Mouse (Mus musculus) CH12.LX (cell line): ENCODE measurements at regions not wholly inside any gene's neighbourhood (a gene's known extent, or its start where the extent isn't known, plus 50 kb on each side); places are given as distances from the start of the nearest gene placed in this dataset.

ENCODE experiments used
- DNase-seq: peaks from one replicate; pipeline ENCODE4 v3.0.0-alpha.2; 2013; ENCODE audit errors: extremely low read depth
- H3K27ac ChIP-seq: 2 replicates; pipeline ENCODE4 v1.5.1; 2012; ENCODE audit warnings: low read depth, mild to moderate bottlenecking, control low read depth, moderate library complexity; ENCODE audit not compliant: insufficient read depth
- H3K27me3 ChIP-seq: replicated peaks from 2 replicates; pipeline ENCODE3; 2012; ENCODE audit warnings: inconsistent platforms
- H3K36me3 ChIP-seq, 2 experiments: replicated peaks in 1 of 2; 2 replicates each; pipeline versions ENCODE3 to v1.6.1; 2012; ENCODE audit warnings: inconsistent platforms in 1 of 2, low read length in 1 of 2, mild to moderate bottlenecking in 1 of 2, mixed read lengths in 1 of 2, moderate library complexity in 1 of 2; ENCODE audit not compliant: control insufficient read depth in 1 of 2, insufficient read depth in 1 of 2
- H3K4me1 ChIP-seq, 2 experiments: 2 replicates each; pipeline ENCODE4 v1.6.1; 2012; ENCODE audit warnings: inconsistent platforms in 1 of 2, moderate library complexity in 1 of 2; ENCODE audit not compliant: insufficient read depth in 2 of 2, control insufficient read depth in 1 of 2
- H3K4me2 ChIP-seq: 2 replicates; pipeline ENCODE4 v1.6.1; 2012; ENCODE audit warnings: low read depth, mild to moderate bottlenecking, control low read depth; ENCODE audit not compliant: poor library complexity, insufficient read depth, severe bottlenecking
- H3K4me3 ChIP-seq, 3 experiments: fragments of 150-350 bp in 1 of 3; sonication (generic) in 1 of 3; replicated peaks in 1 of 3; 2 replicates each; pipeline versions ENCODE3 to v1.5.1; 2011 to 2012; ENCODE audit warnings: low read depth in 2 of 3, low read length in 2 of 3, mild to moderate bottlenecking in 2 of 3, moderate library complexity in 2 of 3, control low read depth in 1 of 3, improper control_type of control experiment in 1 of 3, inconsistent platforms in 1 of 3, mixed read lengths in 1 of 3; ENCODE audit not compliant: poor library complexity in 1 of 3
- H3K79me2 ChIP-seq: replicated peaks from 2 replicates; pipeline ENCODE4 v1.6.1; 2012; ENCODE audit warnings: mild to moderate bottlenecking, moderate library complexity; ENCODE audit not compliant: control insufficient read depth, poor library complexity, insufficient read depth, severe bottlenecking; ENCODE audit errors: extremely low read depth
- H3K9ac ChIP-seq: 2 replicates; pipeline ENCODE4 v1.6.1; 2012; ENCODE audit warnings: low read depth, mild to moderate bottlenecking, control low read depth, moderate library complexity; ENCODE audit not compliant: insufficient read depth
- H3K9me3 ChIP-seq: replicated peaks from 2 replicates; pipeline ENCODE3; 2012; ENCODE audit warnings: low read length, inconsistent platforms, mixed read lengths
- CHD1 ChIP-seq: IDR thresholded peaks from 2 replicates; pipeline ENCODE4 v1.6.1; 2012; ENCODE audit warnings: low read depth, low read length, improper control_type of control experiment, inconsistent platforms
- EP300 ChIP-seq: IDR thresholded peaks from 2 replicates; pipeline ENCODE4 v1.6.1; 2011; ENCODE audit warnings: low read length, improper control_type of control experiment
- JUN ChIP-seq: IDR thresholded peaks from 2 replicates; pipeline ENCODE4 v1.6.1; 2011; ENCODE audit warnings: low read depth, mild to moderate bottlenecking, low read length, improper control_type of control experiment, moderate library complexity; ENCODE audit not compliant: insufficient read depth
- KAT2A ChIP-seq: IDR thresholded peaks from 2 replicates; pipeline ENCODE4 v1.6.1; 2012; ENCODE audit warnings: low read length, improper control_type of control experiment, inconsistent platforms; ENCODE audit not compliant: insufficient replicate concordance
- MAFK ChIP-seq: IDR thresholded peaks from 2 replicates; pipeline ENCODE4 v1.6.1; 2011; ENCODE audit warnings: low read length, improper control_type of control experiment; ENCODE audit not compliant: insufficient replicate concordance
- MAX ChIP-seq: IDR thresholded peaks from 2 replicates; pipeline ENCODE4 v1.6.1; 2011; ENCODE audit warnings: low read length, improper control_type of control experiment
- MAZ ChIP-seq: IDR thresholded peaks from 2 replicates; pipeline ENCODE4 v1.6.1; 2012; ENCODE audit warnings: low read depth, mild to moderate bottlenecking, inconsistent platforms, low read length, improper control_type of control experiment, moderate library complexity
- MEF2A ChIP-seq: IDR thresholded peaks from 2 replicates; pipeline ENCODE4 v1.6.1; 2014; ENCODE audit warnings: low read depth, mild to moderate bottlenecking, inconsistent platforms, low read length, improper control_type of control experiment, borderline replicate concordance
- NELFE ChIP-seq: IDR thresholded peaks from 2 replicates; pipeline ENCODE4 v1.6.1; 2011; ENCODE audit warnings: low read depth, low read length, improper control_type of control experiment
- NRF1 ChIP-seq: IDR thresholded peaks from 2 replicates; pipeline ENCODE4 v1.6.1; 2014; ENCODE audit warnings: low read depth, mild to moderate bottlenecking, inconsistent platforms, low read length, improper control_type of control experiment, moderate library complexity
- PAX5 ChIP-seq: IDR thresholded peaks from 2 replicates; pipeline ENCODE4 v1.6.1; 2012; ENCODE audit warnings: low read length, inconsistent platforms, mixed read lengths
- POLR2A ChIP-seq: IDR thresholded peaks from 2 replicates; pipeline ENCODE4 v1.6.1; 2011; ENCODE audit warnings: low read depth, mild to moderate bottlenecking, improper control_type of control experiment, low read length
- RAD21 ChIP-seq: IDR thresholded peaks from 2 replicates; pipeline ENCODE4 v1.6.1; 2011; ENCODE audit warnings: low read depth, mild to moderate bottlenecking, low read length, improper control_type of control experiment, moderate library complexity
- RCOR1 ChIP-seq: conservative IDR thresholded peaks from 2 replicates; pipeline ENCODE4 v1.6.1; 2012; ENCODE audit warnings: low read depth, mild to moderate bottlenecking, inconsistent platforms, low read length, improper control_type of control experiment
- SIN3A ChIP-seq: IDR thresholded peaks from 2 replicates; pipeline ENCODE4 v1.6.1; 2012; ENCODE audit warnings: low read length, improper control_type of control experiment, inconsistent platforms
- SMC3 ChIP-seq: IDR thresholded peaks from 2 replicates; pipeline ENCODE4 v1.6.1; 2011; ENCODE audit warnings: low read depth, low read length, improper control_type of control experiment
- USF1 ChIP-seq: IDR thresholded peaks from 2 replicates; pipeline ENCODE4 v1.6.1; 2014; ENCODE audit warnings: low read depth, mild to moderate bottlenecking, inconsistent platforms, low read length, improper control_type of control experiment
- USF2 ChIP-seq: conservative IDR thresholded peaks from 2 replicates; pipeline ENCODE4 v1.6.1; 2011; ENCODE audit warnings: low read depth, low read length, improper control_type of control experiment
- ZC3H11A ChIP-seq: IDR thresholded peaks from 2 replicates; pipeline ENCODE4 v1.6.1; 2012; ENCODE audit warnings: low read depth, mild to moderate bottlenecking, inconsistent platforms, low read length, improper control_type of control experiment
- ZKSCAN1 ChIP-seq: IDR thresholded peaks from 2 replicates; pipeline ENCODE4 v1.6.1; 2012; ENCODE audit warnings: low read depth, inconsistent platforms, low read length, improper control_type of control experiment, borderline replicate concordance
- dilution Hi-C: fragments of 300-500 bp; cut with MboI; formaldehyde crosslinking; loops from 2 replicates; pipeline ENCODE4 v1.14.3; 2020; ENCODE audit warnings: low sequenced_read_pairs; ENCODE audit not compliant: extremely low pct_unique_long_range_greater_than_20kb, extremely low pct_ligation_motif_present
- in situ Hi-C: fragments of 300-500 bp; cut with MboI; formaldehyde crosslinking; loops from 3 replicates; pipeline ENCODE4 v1.14.3; 2019; ENCODE audit warnings: low sequenced_read_pairs, low pct_ligation_motif_present, low pct_unique_long_range_greater_than_20kb, mixed read lengths

DNA sequence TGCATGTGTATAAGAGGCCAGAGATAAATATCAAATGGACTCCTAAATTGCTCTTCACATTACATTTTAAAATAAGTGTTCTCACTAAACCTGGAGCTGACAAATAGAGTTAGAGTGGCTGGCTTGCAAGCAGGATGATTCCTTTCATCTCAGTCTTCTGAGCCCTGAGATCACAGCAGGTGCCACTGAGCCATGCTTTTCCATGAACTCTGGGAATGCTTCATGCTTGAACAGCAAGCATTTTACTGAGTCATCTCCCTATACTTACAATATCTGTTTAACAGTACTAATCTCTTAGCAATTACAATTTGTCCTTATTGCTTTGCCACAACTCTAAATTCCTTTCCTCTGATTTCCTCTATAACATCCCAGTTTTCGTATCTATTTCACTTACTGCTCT, 622.1 kb upstream of the 4930452B06Rik start:
- DNase-seq: no peak
- in situ Hi-C loops (no loop called here), dilution Hi-C loops (no loop called here)
- H3K79me2 ChIP-seq: no peaks in the 10 kb centered on the region
- no peaks in the 10 kb centered on the region for H3K36me3 ChIP-seq
- no peak for TF ChIP-seq RCOR1
- TF ChIP-seq POLR2A: no peak
- TF ChIP-seq KAT2A: no peak
- TF ChIP-seq NELFE: no peak
- TF ChIP-seq JUN: no peak
- TF ChIP-seq MAZ: no peak
- no peak for TF ChIP-seq EP300
- no peak overlapping the region for H3K4me3 ChIP-seq
- H3K4me1 ChIP-seq: no peaks in the 10 kb centered on the region
- H3K9ac ChIP-seq: no peak overlapping the region
- H3K9me3 ChIP-seq: no peaks in the 10 kb centered on the region
- no peak overlapping the region for H3K27ac ChIP-seq
- no peak overlapping the region for H3K4me2 ChIP-seq
- H3K27me3 ChIP-seq: no peaks in the 10 kb centered on the region

DNA sequence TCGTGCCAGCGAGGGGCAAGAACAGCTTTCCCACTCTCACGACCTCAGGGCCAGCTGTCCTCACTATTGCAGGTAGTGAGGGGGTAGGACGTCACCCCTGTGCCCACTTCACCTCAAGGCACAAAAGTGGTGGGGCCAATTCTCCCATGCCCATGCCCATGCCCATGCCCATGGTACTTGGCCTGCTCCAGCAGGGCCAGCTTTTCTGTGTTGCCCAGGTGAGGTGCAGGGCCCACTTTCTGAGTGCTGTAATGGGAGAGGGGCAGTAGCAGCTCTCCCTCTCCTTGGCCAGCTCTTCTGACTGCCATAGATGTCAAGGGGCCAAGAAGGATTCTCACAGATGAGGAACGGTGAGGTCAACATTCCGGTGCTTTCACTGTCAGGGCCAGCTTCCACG, 619.6 kb upstream of the 4930452B06Rik start:
- H3K9me3 ChIP-seq: no peaks in the 10 kb centered on the region
- TF ChIP-seq ZC3H11A (no peak), RAD21 (no peak), SMC3 (no peak), USF2 (no peak), PAX5 (no peak), MAFK (no peak), USF1 (no peak), ZKSCAN1 (no peak), MAX (no peak), CHD1 (no peak), POLR2A (no peak), JUN (no peak), EP300 (no peak), MEF2A (no peak), NRF1 (no peak), SIN3A (no peak)

More for the DNA sequence above, 619.6 kb upstream of the 4930452B06Rik start:
- H3K4me2 ChIP-seq: no peak overlapping the region
- no peaks in the 10 kb centered on the region for H3K27me3 ChIP-seq
- dilution Hi-C loops: no loop called here
- DNase-seq: no peak
- no peak overlapping the region for H3K4me3 ChIP-seq
- no peaks in the 10 kb centered on the region for H3K4me1 ChIP-seq
- H3K9ac ChIP-seq: no peak overlapping the region
- in situ Hi-C loops: no loop called here
- H3K27ac ChIP-seq: no peak overlapping the region
- H3K36me3 ChIP-seq: no peaks in the 10 kb centered on the region
- no peaks in the 10 kb centered on the region for H3K79me2 ChIP-seq
